Mouse (Mus musculus) forebrain, embryonic 14.5 days (tissue): Measurements from ENCODE around the gene Ube2j1. TPM values are rescaled to one million over a fixed set of nuclear protein-coding genes. Genes with fewer than 3 reads are reported as not detected.
"Not testable (repeated sequence)": the region's sequence is repeated elsewhere in the genome, so short reads cannot be mapped to it uniquely, and the experiment has no call there.

Source experiments
- ATAC-seq: fragments of 200-750 bp; cut with Nextera tagmentation; 2 replicates; pipeline ENCODE4 v1.8.0; 2017; ENCODE audit warnings: mild to moderate bottlenecking, moderate library complexity
- DNase-seq: peaks from one replicate; pipeline ENCODE4 v3.0.0-alpha.2; 2015; ENCODE audit warnings: low spot score
- H3K27ac ChIP-seq: fragments of 300-500 bp; sonication (generic); 2 replicates; pipeline ENCODE4 v1.5.1; 2014; ENCODE audit warnings: low read depth, mild to moderate bottlenecking, control low read depth, low read length, moderate library complexity
- H3K27me3 ChIP-seq: fragments of 300-500 bp; sonication (generic); replicated peaks from 2 replicates; pipeline ENCODE4 v1.6.1; 2014; ENCODE audit warnings: low read length, control low read depth, mixed read lengths; ENCODE audit not compliant: control insufficient read depth, insufficient read depth
- H3K36me3 ChIP-seq: fragments of 300-500 bp; sonication (generic); 2 replicates; pipeline ENCODE4 v1.6.1; 2014; ENCODE audit warnings: low read length, control low read depth; ENCODE audit not compliant: control insufficient read depth, insufficient read depth
- H3K4me1 ChIP-seq: fragments of 300-500 bp; sonication (generic); 2 replicates; pipeline ENCODE4 v1.6.1; 2014; ENCODE audit warnings: antibody characterized with exemption, low read length, control low read depth; ENCODE audit not compliant: control insufficient read depth, insufficient read depth
- H3K4me2 ChIP-seq: fragments of 300-500 bp; sonication (generic); 2 replicates; pipeline ENCODE4 v1.6.1; 2014; ENCODE audit warnings: mild to moderate bottlenecking, control low read depth, low read length
- H3K4me3 ChIP-seq: fragments of 300-500 bp; sonication (generic); 2 replicates; pipeline ENCODE4 v1.5.1; 2014; ENCODE audit warnings: low read depth, low read length, control low read depth
- H3K9ac ChIP-seq: fragments of 300-500 bp; sonication (generic); 2 replicates; pipeline ENCODE4 v1.6.1; 2014; ENCODE audit warnings: mild to moderate bottlenecking, low read length, control low read depth, moderate library complexity
- H3K9me3 ChIP-seq: fragments of 300-500 bp; sonication (generic); replicated peaks from 2 replicates; pipeline ENCODE4 v1.6.1; 2016; ENCODE audit warnings: low read length, control low read depth, mixed read lengths; ENCODE audit not compliant: control insufficient read depth
- WGBS: fragments of 180-500 bp; shearing (Covaris S2); extraction: QIAGEN DNeasy Blood & Tissue Kit; methylation state at CpG from one replicate; pipeline ENCODE4 v1.1.7; 2014; 5-methylcytosine and 5-hydroxymethylcytosine counted together
- polyA plus RNA-seq: library from polyadenylated mRNA; unstranded; fragments of >200 nt; fragmentation: Nextera tagmentation; extraction: Ambion mirVana; gene quantifications from 2 replicates; pipeline ENCODE4 v1.2.1, GENCODE M21; 2014

The Ube2j1 gene
- polyA plus RNA-seq, 1 experiment from 2014 or later: 53.5 TPM

GRCm38 (mm10) chr4:32985684-32986083 is 45.5 kb upstream of the Ube2j1 start:
- no peak for ATAC-seq
- peaks cover 15% of the 10 kb centered on the region for H3K4me1 ChIP-seq
- H3K4me3 ChIP-seq: no peak overlapping the region
- H3K4me2 ChIP-seq: peak overlapping the region; percentile 90
- WGBS: 7% methylated on average over 3 of the region's 3 CpGs
- H3K27me3 ChIP-seq: no peaks in the 10 kb centered on the region
- H3K9me3 ChIP-seq: no peaks in the 10 kb centered on the region
- H3K36me3 ChIP-seq: no peaks in the 10 kb centered on the region
- H3K9ac ChIP-seq: 0 out of 2 replicates have a peak overlapping the region, but pooled peaks have one; percentile 17
- peak; percentile 35 for DNase-seq
- no peak overlapping the region for H3K27ac ChIP-seq

- Histone ChIP-seq H3K4me2 (no peak overlapping the region), H3K4me3 (no peak overlapping the region), H3K9me3 (no peaks in the 10 kb centered on the region), H3K4me1 (peaks cover 13% of the 10 kb centered on the region), H3K36me3 (no peaks in the 10 kb centered on the region), H3K27me3 (no peaks in the 10 kb centered on the region), H3K9ac (no peak overlapping the region), H3K27ac (no peak overlapping the region)
- WGBS: 79% methylated on average over 3 of the region's 3 CpGs
- ATAC-seq (no peak), DNase-seq (no peak)
Observed at GRCm38 (mm10) chr4:32987006-32987405, 44.2 kb upstream of the Ube2j1 start.

GRCm38 (mm10) chr4:32989346-32989745 is 41.9 kb upstream of the Ube2j1 start:
- H3K4me1 ChIP-seq: peaks cover 12% of the 10 kb centered on the region
- H3K27me3 ChIP-seq: no peaks in the 10 kb centered on the region
- ATAC-seq (no peak), DNase-seq (no peak)
- no peak overlapping the region for H3K27ac ChIP-seq
- H3K4me2 ChIP-seq: no peak overlapping the region
- 100% methylated on average over 2 of the region's 2 CpGs for WGBS
- H3K36me3 ChIP-seq: no peaks in the 10 kb centered on the region
- H3K9ac ChIP-seq: no peak overlapping the region
- no peaks in the 10 kb centered on the region for H3K9me3 ChIP-seq
- H3K4me3 ChIP-seq: no peak overlapping the region

- no peak for DNase-seq
- WGBS: 78% methylated on average over 3 of the region's 3 CpGs
- ATAC-seq: no peak
Observed at GRCm38 (mm10) chr4:32994168-32994567, 37.0 kb upstream of the Ube2j1 start.

GRCm38 (mm10) chr4:32996083-32996482 is 35.1 kb upstream of the Ube2j1 start:
- no peak for DNase-seq
- 95% methylated on average over 5 of the region's 5 CpGs for WGBS
- no peak overlapping the region for H3K4me3 ChIP-seq
- H3K9me3 ChIP-seq: no peaks in the 10 kb centered on the region
- no peaks in the 10 kb centered on the region for H3K4me1 ChIP-seq
- peaks cover 4% of the 10 kb centered on the region; the same call in 1 of the 2 replicates for H3K36me3 ChIP-seq
- H3K27me3 ChIP-seq: no peaks in the 10 kb centered on the region
- no peak overlapping the region for H3K9ac ChIP-seq
- no peak overlapping the region for H3K27ac ChIP-seq
- ATAC-seq: no peak
- no peak overlapping the region for H3K4me2 ChIP-seq

More at GRCm38 (mm10) chr4:32994168-32994567, 37.0 kb upstream of the Ube2j1 start:
- no peaks in the 10 kb centered on the region for H3K27me3 ChIP-seq
- H3K9me3 ChIP-seq: no peaks in the 10 kb centered on the region
- H3K4me1 ChIP-seq: no peaks in the 10 kb centered on the region
- H3K27ac ChIP-seq: no peak overlapping the region
- H3K4me2 ChIP-seq: no peak overlapping the region
- no peak overlapping the region for H3K4me3 ChIP-seq
- no peak overlapping the region for H3K9ac ChIP-seq
- H3K36me3 ChIP-seq: no peaks in the 10 kb centered on the region

DNA sequence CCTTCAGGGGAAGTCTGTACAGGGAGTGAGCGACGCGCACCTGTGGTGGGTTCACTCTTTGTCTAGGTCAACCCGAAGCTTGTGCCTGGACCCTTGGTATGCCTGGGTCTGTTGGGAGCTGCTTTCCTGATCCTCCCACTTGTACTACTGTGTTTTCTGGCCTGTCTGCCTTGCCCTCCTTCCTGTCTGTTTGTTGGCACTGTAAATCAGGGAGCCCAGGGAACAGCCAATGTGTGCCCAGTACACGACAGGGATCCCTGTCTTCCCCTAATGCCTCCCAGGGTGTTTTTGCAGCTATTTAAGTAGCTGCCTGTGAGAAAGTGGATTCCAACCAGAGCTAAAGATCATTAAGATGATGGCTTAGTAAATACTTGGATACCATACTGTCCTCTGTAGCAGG is 33.6 kb upstream of the Ube2j1 start:
- ATAC-seq (no peak), DNase-seq (no peak)
- H3K27me3 ChIP-seq: no peaks in the 10 kb centered on the region
- H3K9ac ChIP-seq: no peak overlapping the region
- H3K36me3 ChIP-seq: peaks cover 4% of the 10 kb centered on the region; the same call in 1 of the 2 replicates
- H3K27ac ChIP-seq: no peak overlapping the region
- no peak overlapping the region for H3K4me2 ChIP-seq
- no peaks in the 10 kb centered on the region for H3K4me1 ChIP-seq
- no peak overlapping the region for H3K4me3 ChIP-seq
- WGBS: 88% methylated on average over 5 of the region's 5 CpGs
- no peaks in the 10 kb centered on the region for H3K9me3 ChIP-seq

- ATAC-seq (no peak), DNase-seq (no peak)
- no peaks in the 10 kb centered on the region for H3K27me3 ChIP-seq
- no peak overlapping the region for H3K4me3 ChIP-seq
- no peaks in the 10 kb centered on the region for H3K9me3 ChIP-seq
- H3K27ac ChIP-seq: no peak overlapping the region
- no peaks in the 10 kb centered on the region for H3K4me1 ChIP-seq
- WGBS: 96% methylated on average over 8 of the region's 8 CpGs
- peaks cover 9% of the 10 kb centered on the region; the same call in 1 of the 2 replicates for H3K36me3 ChIP-seq
- H3K9ac ChIP-seq: no peak overlapping the region
- H3K4me2 ChIP-seq: no peak overlapping the region
Observed at GRCm38 (mm10) chr4:32998996-32999395, 32.2 kb upstream of the Ube2j1 start.

- no peak for ATAC-seq
- 89% methylated on average over 3 of the region's 3 CpGs for WGBS
- no peak overlapping the region for H3K4me2 ChIP-seq
- no peak overlapping the region for H3K4me3 ChIP-seq
- H3K27me3 ChIP-seq: no peaks in the 10 kb centered on the region
- H3K4me1 ChIP-seq: no peaks in the 10 kb centered on the region
- no peak overlapping the region for H3K27ac ChIP-seq
- H3K9me3 ChIP-seq: no peaks in the 10 kb centered on the region
- no peak for DNase-seq
- H3K36me3 ChIP-seq: peaks cover 30% of the 10 kb centered on the region
- no peak overlapping the region for H3K9ac ChIP-seq
Observed at GRCm38 (mm10) chr4:33002081-33002480, 29.1 kb upstream of the Ube2j1 start.

DNA sequence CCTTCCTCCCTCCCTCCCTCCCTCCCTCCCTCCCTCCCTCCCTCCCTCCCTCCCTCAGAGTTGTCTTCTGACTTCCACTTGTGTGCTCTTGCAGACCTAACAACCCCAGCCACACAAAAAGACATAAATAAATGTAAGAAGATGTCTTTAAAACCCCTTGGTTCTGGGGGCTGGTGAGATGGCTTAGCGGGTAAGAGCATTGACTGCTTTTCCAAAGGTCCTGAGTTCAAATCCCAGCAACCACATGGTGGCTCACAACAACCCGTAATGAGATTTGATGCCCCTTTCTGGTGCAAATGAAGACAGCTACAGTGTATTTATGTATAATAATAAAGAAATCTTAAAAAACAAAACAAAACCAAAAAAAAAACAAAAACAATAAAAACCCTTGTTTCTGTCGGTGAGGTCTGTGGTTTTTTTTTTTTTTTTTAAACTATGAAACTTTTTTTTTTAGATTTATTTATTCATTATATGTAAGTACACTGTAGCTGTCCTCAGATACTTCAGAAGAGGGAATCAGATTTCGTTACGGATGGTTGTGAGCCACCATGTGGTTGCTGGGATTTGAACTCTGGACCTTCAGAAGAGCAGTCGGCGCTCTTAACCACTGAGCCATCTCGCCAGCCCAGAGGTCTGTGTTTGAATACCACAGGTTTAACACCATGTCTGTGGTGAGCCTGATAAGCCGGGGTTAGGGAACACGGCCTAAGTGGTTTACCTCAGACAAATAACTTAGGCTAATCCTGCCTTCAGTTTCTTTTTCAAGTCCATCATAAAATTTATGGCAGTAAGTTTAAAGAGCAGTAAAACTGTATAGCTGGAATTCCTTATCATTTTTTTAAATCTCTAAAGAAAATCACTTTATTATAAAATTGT is 25.4 kb upstream of the Ube2j1 start:
- H3K4me3 ChIP-seq, DNase-seq, H3K9ac ChIP-seq, H3K27ac ChIP-seq, H3K4me1 ChIP-seq, H3K9me3 ChIP-seq, H3K27me3 ChIP-seq, H3K4me2 ChIP-seq, ATAC-seq: not testable (repeated sequence)
- H3K36me3 ChIP-seq: peaks cover 31% of the 10 kb centered on the region
- 96% methylated on average over 10 of the region's 10 CpGs for WGBS
